Mouse (Mus musculus) 3134 (cell line): ENCODE data around the gene Fer.

Experiments
- DNase-seq: peaks from one replicate; pipeline ENCODE4 v3.0.0-alpha.2; 2011; ENCODE audit warnings: low spot score; ENCODE audit not compliant: insufficient read length; ENCODE audit errors: extremely low read depth

Fer gene

DNA sequence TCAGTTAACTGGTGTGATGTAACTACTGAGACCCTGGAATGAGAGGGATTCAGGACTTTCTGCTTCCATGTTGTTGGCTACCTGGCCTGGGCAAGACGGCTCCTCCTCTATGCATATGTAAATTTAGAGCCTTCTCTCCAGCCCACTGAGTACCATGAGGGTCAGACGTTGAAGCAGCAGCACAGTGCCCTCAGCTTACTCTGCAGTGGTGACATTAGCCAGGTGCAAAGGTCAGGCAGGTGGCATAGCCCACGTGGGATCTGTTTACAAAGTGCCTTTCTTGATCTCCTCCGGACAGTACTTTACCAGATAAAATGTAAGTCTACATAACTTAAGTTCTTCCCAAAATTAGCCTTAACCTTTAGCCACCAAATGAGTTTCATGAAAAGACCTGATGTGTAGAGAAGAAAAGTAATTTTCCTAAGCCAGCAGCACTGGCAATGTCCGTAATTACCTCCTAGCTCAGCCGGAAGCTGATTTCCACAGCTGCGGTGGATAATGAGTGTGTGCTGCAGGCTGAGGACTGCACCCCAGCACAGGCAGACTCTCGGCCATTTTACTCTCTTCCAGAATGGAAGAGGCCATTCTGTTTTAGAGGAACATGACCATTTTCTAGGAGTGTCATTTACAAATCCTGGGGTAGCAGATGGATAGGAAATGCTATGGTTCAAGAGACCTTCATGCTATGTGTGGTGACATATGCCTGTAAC is 273.2 kb downstream of the Fer start:
- DNase-seq, result no peak

DNA sequence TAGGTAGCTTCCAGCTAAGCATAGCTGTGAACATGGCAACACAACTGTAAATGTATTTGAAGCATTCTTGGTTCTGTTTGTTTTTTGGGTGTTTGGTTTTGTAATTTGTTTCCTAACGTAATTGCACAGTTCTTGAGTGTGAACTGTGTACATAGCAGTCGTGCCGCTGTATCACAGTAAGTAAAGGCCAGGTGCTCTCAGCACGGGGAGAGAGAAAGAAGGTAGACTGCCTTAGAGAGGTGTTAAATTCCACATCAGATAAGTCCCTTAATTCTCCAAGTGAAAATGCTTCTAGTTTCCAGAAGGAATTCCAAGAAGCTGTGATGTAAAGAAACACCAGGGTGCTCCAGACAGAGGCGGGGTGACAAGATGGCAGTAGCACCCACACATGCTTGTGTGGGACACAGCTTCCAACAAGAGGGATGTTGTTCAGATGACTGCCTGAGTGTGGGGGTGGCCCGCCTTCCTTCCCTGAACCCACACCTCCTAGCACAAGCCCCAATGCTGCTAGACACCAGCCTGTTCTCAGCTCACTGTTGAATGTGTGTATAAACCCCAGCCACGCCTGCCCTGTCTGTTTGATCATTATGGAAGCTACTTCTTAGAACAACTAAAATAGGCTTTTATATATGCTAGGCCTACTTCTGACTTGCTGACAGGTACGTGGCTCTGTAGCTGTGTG is 275.3 kb downstream of the Fer start:
- DNase-seq, result no peak

DNA sequence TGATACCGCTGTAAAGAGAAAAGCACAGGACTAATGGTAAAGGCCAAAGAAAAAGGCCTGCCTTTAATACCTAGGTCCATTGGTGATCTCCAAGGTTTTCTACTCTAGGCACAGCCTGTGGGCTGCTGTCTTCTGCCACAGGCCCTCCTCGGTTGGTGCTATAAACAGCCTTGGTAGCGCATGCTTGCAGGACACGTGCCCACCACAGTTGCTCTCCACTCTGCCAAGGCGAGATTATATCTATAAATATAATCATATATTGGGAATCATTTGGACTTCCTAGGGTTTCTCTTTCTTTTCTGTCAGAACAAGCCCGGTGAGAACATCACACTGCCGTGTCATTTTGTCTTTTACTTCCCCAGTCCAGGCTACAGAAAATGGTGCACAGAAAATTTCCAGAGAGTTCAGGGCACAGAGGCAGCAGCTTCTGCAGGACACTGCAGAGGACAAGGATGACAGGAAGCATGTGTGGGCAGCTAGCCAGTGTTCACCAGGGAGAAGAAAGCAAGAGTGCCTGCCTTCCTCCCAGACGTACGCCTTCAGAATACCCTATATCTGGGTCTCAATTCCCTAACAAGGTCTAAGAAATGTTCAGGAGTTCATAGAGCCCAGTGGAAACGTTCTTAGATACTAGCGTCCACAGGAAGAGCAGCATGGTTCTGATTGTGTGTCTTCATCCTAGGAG is 276.5 kb downstream of the Fer start:
- no peak for DNase-seq

DNA sequence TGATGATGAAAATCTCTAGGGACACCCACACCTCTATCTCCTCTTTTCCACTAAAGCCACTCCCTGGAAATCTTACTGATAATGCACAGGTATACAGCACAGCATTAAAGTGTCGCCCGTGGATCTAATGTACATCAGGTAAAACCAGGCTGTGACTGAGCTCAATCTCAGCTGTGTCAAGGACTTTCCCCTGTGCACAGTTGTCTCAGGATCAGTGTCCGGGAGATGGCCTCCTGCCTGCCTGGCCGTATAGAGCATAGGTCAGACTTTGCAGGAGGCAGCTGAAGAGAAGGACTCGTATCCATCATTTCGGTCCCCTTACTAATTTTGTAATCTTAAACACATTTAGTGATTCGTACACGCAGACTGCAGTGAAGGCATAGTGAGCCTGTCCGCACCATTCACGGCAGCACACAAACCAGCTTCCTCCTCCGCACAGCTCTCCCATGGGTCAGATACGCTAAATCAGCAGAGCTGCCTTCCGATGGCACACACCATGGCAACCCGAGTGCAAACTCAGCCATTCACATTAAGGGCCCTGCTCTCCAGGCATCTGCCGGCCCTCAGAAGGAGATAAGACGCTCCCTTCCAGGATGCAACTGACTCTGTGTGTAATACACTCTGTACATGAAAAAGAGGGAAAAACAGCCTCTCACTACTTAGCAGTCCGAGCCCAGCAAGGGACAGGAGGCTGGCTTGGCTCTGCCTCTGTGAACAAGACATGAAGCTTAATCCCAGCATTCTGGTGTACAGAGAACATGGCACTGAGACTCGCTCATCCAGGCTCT is 277.4 kb downstream of the Fer start:
- no peak for DNase-seq

DNA sequence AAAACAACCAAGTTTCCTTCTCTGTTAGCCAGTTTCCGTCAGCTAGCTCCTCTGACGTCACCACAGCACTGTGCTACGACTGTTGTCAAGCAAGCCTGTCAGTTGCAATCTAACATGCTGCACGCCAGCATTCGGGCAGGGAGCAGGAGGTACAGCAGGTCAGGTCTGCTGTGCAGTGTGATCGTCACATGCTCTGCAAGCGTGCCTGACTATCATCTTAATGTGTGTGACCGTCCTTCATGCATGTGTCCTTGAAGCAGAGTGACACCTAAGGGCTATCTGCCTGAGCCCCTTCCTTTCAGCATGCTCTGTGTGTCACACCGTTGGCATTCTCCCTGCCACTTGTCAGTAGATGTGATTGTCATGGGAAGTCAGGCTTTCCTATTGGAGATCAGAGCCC is 279.0 kb downstream of the Fer start:
- DNase-seq, result no peak

DNA sequence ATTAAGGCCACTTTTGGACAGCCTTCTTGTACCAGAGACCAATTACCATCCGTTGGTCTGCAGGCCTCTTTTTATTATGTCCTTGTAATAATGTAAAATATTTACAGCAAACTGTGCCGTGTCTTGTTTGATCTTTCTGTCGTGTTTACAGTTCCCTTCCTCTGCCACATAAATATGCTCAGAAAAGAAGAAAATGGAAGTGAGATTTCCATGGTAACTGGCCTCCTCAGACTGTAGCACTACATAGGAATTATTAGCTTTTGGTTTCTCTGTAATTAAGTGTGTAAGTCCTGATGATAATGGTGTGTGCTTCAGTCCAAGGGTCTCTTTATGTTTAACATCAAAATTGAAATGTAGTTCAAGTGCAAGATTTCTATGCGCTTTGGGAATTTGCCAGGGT is 283.5 kb downstream of the Fer start:
- DNase-seq, result no peak

DNA sequence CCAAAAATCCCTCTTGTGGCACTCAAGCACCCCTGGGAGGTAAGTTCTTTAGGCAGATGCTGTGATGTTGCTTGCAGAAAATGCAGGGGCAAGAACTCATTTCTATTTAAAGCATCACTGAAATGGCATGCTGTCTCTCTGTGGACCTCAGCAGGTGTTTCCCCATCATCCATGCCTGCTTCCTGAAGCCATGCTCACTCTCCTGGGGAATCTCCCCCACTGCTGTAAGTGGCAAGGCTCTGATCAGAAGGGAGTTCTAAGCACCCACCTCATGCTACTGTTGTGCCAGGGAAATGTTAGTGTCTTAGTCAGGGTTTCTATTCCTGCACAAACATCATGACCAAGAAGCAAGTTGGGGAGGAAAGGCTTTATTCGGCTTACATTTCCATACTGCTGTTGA is 287.9 kb downstream of the Fer start:
- DNase-seq, result no peak

DNA sequence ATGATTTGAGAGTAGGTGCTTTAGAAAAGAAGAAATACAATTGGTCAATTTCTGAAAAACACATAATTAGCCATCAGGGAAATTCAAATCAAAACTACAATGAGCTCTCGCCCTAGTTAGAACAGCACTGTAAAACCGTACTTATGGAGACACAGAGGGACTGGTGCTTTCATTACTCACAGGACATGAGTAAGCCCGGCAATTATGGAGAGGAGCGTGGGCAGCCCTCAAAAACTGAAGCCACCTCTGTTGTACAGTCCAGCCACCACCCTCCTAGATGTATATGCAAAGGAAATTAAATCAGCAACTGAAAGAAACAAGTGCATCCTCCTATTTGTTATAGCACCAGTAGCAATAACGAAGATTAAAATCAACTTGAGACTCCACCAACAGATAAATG is 304.9 kb downstream of the Fer start:
- DNase-seq, result no peak

DNA sequence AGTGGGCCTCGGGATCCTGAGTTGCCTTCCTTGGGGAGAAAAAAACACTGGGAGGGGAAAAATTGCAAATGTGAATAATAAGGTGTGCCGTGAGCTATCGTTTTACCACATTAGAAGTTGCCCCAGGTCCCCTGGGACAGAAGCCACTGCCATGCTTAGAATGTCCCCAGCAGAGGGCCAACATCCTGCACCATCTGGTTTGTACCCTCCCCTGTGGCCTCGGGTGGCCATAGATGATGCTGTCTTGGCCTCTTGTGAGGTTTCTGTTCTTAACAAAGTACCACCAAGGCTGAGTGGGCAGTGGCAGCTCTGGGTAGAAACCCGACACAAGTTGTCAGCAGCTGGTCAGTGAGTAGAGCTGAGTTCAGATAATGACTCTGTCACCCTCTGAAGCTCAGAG is 307.2 kb downstream of the Fer start:
- DNase-seq, result no peak

DNA sequence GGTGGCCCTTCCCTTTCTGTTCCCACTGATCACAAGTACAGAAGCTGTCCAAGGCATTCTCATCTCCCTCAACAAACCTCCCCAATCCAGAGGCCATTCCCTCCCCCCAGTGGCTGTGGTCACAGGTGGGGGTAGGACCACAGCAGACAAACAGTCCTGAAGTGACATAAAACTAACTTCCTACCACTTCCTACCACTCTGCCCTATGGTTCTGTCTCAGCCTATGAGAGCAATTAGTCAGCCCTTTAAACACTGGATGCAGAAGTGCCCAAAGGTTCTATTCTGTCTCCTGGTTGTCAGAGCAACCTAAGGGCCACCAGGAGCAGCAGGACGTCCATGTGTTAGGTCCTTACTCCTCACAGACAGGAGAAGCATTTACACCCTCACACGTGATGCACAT is 309.6 kb downstream of the Fer start:
- DNase-seq, result no peak

DNA sequence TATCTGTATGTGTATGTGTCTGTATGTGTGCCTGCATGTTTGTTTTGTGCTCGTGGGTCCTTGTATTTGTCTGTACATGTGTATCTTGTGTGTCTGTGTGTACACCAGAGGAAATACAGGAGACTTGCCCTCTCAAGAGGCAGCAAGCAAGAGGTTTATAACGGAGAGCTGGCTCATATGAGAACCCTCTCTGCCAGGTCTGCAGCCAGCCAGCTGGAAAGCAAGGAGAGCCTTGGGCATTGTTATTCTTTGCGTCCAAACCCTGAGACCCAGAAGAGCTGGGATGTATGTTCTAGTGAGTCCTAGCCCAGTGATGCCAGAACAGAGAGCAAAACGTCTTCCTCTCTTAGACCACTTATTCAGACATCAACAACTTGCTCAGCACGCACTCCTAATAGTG is 317.7 kb downstream of the Fer start:
- no peak for DNase-seq

DNA sequence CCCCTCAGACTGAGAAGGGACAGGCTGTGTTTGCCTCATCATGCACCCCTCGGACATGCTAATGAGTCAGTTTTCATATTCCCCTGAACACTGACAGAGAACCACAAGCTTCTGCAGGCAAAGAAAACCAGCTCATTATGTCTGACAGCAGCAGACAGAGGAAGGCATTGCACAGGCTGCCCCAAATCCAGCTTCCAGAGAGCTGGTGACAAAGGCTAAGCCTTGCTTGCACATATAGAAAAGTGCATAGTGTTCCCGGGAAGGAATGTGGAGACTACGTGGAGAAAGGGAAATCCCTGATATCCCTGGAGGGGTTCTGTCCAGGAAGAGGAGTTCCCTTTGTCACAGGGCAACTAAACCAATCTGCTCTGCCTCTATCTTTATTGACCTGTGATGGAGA is 318.4 kb downstream of the Fer start:
- DNase-seq, result no peak

DNA sequence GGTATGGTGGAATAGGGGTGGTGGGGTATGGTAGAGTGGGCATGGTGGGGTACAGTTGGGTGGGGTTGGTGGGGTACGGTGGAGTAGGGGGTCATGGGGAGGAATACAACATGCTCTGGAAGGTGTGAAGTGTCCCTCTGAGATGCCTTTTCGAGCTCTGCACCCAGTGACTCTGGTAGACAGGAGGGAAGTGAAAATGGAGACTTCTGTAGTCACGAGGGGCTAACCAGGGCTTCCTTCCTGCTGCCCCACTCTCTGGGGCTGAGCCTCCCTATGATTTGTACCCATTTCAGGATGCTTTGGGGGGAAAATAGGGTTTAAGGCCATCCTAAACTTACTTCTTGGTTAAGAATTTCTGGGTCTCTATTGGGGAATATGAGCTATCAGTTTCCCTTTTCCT is 319.7 kb downstream of the Fer start:
- no peak for DNase-seq

DNA sequence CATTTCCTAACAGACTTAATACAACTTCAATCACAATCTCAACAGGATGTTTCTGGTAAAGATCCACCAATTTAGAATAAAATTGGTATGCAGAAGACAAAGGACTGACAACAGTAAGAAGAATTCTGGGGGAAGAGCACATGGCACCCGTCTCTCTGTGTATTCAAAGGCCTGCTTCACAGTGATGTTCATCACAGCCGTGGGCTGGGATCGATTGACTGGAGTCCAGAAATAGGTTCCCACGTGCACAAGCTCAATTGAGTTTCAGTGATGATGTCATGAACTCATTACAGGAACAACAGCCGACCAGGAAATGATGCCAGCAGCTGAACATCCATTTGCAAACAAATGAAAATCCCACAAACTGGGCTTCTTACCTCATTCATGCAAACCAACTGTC is 320.3 kb downstream of the Fer start:
- DNase-seq, result no peak
